Mouse (Mus musculus) neural tube, embryonic 13.5 days (tissue): Measurements from ENCODE around the gene Tnnt2. TPM values are rescaled to one million over a fixed set of nuclear protein-coding genes. Genes with fewer than 3 reads are reported as not detected.

Experiments used
- ATAC-seq: fragments of 200-750 bp; cut with Nextera tagmentation; 2 replicates; pipeline ENCODE4 v1.8.0; 2017; ENCODE audit warnings: low read depth, mild to moderate bottlenecking, moderate TSS enrichment, moderate library complexity
- H3K27ac ChIP-seq: fragments of 300-500 bp; sonication (generic); replicated peaks from 2 replicates; pipeline ENCODE4 v1.5.1; 2015; ENCODE audit warnings: moderate library complexity, mild to moderate bottlenecking, inconsistent platforms
- H3K27me3 ChIP-seq: fragments of 300-500 bp; sonication (generic); 2 replicates; pipeline ENCODE4 v1.6.1; 2015; ENCODE audit warnings: mild to moderate bottlenecking, inconsistent platforms
- H3K36me3 ChIP-seq: fragments of 300-500 bp; sonication (generic); 2 replicates; pipeline ENCODE4 v1.6.1; 2015; ENCODE audit warnings: mild to moderate bottlenecking, inconsistent platforms
- H3K4me1 ChIP-seq: fragments of 300-500 bp; sonication (generic); replicated peaks from 2 replicates; pipeline ENCODE4 v1.6.1; 2015; ENCODE audit warnings: inconsistent platforms
- H3K4me2 ChIP-seq: fragments of 300-500 bp; sonication (generic); 2 replicates; pipeline ENCODE4 v1.6.1; 2015; ENCODE audit warnings: inconsistent platforms, mild to moderate bottlenecking, moderate library complexity
- H3K4me3 ChIP-seq: fragments of 300-500 bp; sonication (generic); 2 replicates; pipeline ENCODE4 v1.5.1; 2015; ENCODE audit warnings: mild to moderate bottlenecking, inconsistent platforms
- H3K9ac ChIP-seq: fragments of 300-500 bp; sonication (generic); 2 replicates; pipeline ENCODE4 v1.6.1; 2015; ENCODE audit warnings: moderate library complexity, mild to moderate bottlenecking, inconsistent platforms
- H3K9me3 ChIP-seq: fragments of 300-500 bp; sonication (generic); 2 replicates; pipeline ENCODE4 v1.6.1; 2016; ENCODE audit warnings: inconsistent platforms
- WGBS: fragments of 180-500 bp; shearing (Covaris S2); methylation state at CpG from one replicate; pipeline ENCODE4 v1.1.7; 2015; 5-methylcytosine and 5-hydroxymethylcytosine counted together
- polyA plus RNA-seq: library from polyadenylated mRNA; unstranded; fragments of >200 nt; fragmentation: Nextera tagmentation; extraction: Ambion mirVana; gene quantifications from 2 replicates; pipeline ENCODE4 v1.2.1, GENCODE M21; 2015

The Tnnt2 gene
- polyA plus RNA-seq, 1 experiment from 2014 or later = 22.7 TPM

GRCm38 (mm10) chr1:135893377-135893776, 57.2 kb downstream of the Tnnt2 start:
- no peak overlapping the region for H3K27ac ChIP-seq
- H3K36me3 ChIP-seq = no peaks in the 10 kb centered on the region
- H3K9ac ChIP-seq = no peak overlapping the region
- no peak for ATAC-seq
- no peak overlapping the region for H3K4me3 ChIP-seq
- no peak overlapping the region for H3K4me2 ChIP-seq
- no peaks in the 10 kb centered on the region for H3K4me1 ChIP-seq
- 91% methylated on average over 3 of the region's 3 CpGs for WGBS
- no peaks in the 10 kb centered on the region for H3K9me3 ChIP-seq
- no peaks in the 10 kb centered on the region for H3K27me3 ChIP-seq

- WGBS = 89% methylated on average over 4 of the region's 4 CpGs
- no peaks in the 10 kb centered on the region for H3K27me3 ChIP-seq
- H3K27ac ChIP-seq = no peak overlapping the region
These were observed 59.2 kb downstream of the Tnnt2 start for GRCm38 (mm10) chr1:135895367-135895766.

GRCm38 (mm10) chr1:135899295-135899694, 63.1 kb downstream of the Tnnt2 start:
- H3K27me3 ChIP-seq = no peaks in the 10 kb centered on the region
- no peaks in the 10 kb centered on the region for H3K36me3 ChIP-seq
- no peak for ATAC-seq
- H3K4me2 ChIP-seq = no peak overlapping the region
- H3K4me3 ChIP-seq = no peak overlapping the region
- WGBS = 92% methylated on average over 6 of the region's 6 CpGs
- no peaks in the 10 kb centered on the region for H3K4me1 ChIP-seq
- no peak overlapping the region for H3K9ac ChIP-seq
- H3K9me3 ChIP-seq = no peaks in the 10 kb centered on the region
- H3K27ac ChIP-seq = no peak overlapping the region

More at GRCm38 (mm10) chr1:135895367-135895766, 59.2 kb downstream of the Tnnt2 start:
- H3K36me3 ChIP-seq = no peaks in the 10 kb centered on the region
- H3K9me3 ChIP-seq = no peaks in the 10 kb centered on the region
- ATAC-seq = no peak
- no peak overlapping the region for H3K4me3 ChIP-seq
- H3K9ac ChIP-seq = no peak overlapping the region
- H3K4me2 ChIP-seq = no peak overlapping the region
- no peaks in the 10 kb centered on the region for H3K4me1 ChIP-seq

GRCm38 (mm10) chr1:135899991-135900515, 63.9 kb downstream of the Tnnt2 start:
- H3K4me2 ChIP-seq = no peak overlapping the region
- 69% methylated on average over 7 of the region's 7 CpGs for WGBS

More at GRCm38 (mm10) chr1:135899991-135900515, 63.9 kb downstream of the Tnnt2 start:
- no peak for ATAC-seq
- Histone ChIP-seq H3K4me1 (no peaks in the 10 kb centered on the region), H3K4me3 (no peak overlapping the region), H3K27ac (no peak overlapping the region), H3K27me3 (no peaks in the 10 kb centered on the region), H3K9ac (no peak overlapping the region), H3K36me3 (no peaks in the 10 kb centered on the region), H3K9me3 (no peaks in the 10 kb centered on the region)

Other genes starting within 250 kb of the Tnnt2 start
- gene Nav1, start 229.1 kb upstream of the Tnnt2 start, polyA plus RNA-seq = 34.9 and 38.6 TPM in 2 replicates
- 28.0 and 30.6 TPM in 2 replicates for gene Csrp1, start 116.3 kb upstream of the Tnnt2 start, polyA plus RNA-seq
- gene Phlda3, start 70.2 kb upstream of the Tnnt2 start, polyA plus RNA-seq = 32.1 and 32.6 TPM in 2 replicates
- gene Tnni1, start 56.9 kb upstream of the Tnnt2 start, polyA plus RNA-seq = 15.0 and 31.7 TPM in 2 replicates
- 0.40 and 0.73 TPM in 2 replicates for gene Lad1, start 17.8 kb upstream of the Tnnt2 start, polyA plus RNA-seq
- 0.08 and 0.23 TPM in 2 replicates for gene Pkp1, start 82.9 kb downstream of the Tnnt2 start, polyA plus RNA-seq
- gene Igfn1, start 170.0 kb downstream of the Tnnt2 start, polyA plus RNA-seq = not detected in 2 replicates
- gene Tmem9, start 171.8 kb downstream of the Tnnt2 start, polyA plus RNA-seq = 155 and 180 TPM in 2 replicates
- gene Ascl5, start 214.4 kb downstream of the Tnnt2 start, polyA plus RNA-seq = not detected in 2 replicates
- 0.28 and 1.2 TPM in 2 replicates for gene Cacna1s, start 216.4 kb downstream of the Tnnt2 start, polyA plus RNA-seq